Mouse (Mus musculus): Measurements from ENCODE around the gene Myo18b. TPM values are rescaled to one million over a fixed set of nuclear protein-coding genes. Genes with fewer than 3 reads are reported as not detected.

Myo18b gene
- polyA plus RNA-seq, 1 experiment: 36.8 TPM

DNA sequence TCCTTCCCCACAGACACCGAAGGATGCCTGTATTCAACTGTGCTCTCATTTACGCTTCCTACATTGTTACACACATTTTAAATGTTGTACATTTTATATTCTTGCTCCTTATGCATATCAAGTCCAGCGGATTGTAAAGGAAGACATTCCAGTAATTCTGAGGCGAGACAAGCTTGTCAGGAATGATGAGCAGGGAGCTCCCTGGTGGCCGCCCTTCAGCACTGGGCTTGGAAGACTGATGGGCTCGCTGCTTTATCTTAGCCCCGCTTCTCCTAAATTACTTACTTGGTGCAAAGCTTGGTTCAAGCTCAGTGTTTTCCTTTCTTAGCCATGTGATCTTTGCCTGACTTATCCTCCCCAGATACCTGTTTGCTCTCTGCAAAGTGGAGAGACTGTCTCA is 223.7 kb downstream of the Myo18b start:
- H3K27me3 ChIP-seq (ENCODE audit: control insufficient read depth, insufficient read depth, low read length): no peaks in the 10 kb centered on the region
- H3K4me3 ChIP-seq (ENCODE audit: control insufficient read depth, low read depth, low read length): no peak overlapping the region

DNA sequence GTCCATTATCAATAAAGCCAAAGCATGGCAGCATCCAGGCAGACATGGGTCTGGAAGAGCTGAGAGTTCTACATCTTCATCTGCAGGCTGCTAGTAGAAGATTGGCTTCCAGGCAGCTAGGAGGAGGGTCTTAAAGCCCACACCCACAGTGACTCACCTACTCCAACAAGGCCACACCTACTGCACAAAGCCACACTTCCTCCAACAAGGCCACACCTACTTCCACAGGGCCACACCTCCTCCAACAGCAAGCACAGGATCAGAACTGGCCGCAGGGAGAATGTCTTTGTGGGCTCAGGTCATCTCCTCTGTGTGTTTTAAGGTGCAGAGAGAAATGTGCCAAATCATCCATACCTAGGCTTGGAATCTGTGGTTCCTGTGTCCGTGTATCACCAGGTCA is 224.2 kb downstream of the Myo18b start:
- TF ChIP-seq CTCF (IDR thresholded peaks at IDR 0.05; ENCODE audit: control insufficient read depth, insufficient read depth, insufficient replicate concordance, low read depth, low read length): no peak
- no peak for TF ChIP-seq POLR2A (IDR thresholded peaks at IDR 0.05; ENCODE audit: control insufficient read depth, low read depth, low read length)
- H3K4me1 ChIP-seq (ENCODE audit: control insufficient read depth, insufficient read depth, low read length): no peaks in the 10 kb centered on the region
- H3K27ac ChIP-seq (ENCODE audit: control insufficient read depth, insufficient read depth, low read depth, low read length): no peak overlapping the region
- no peak overlapping the region for H3K4me3 ChIP-seq (ENCODE audit: control insufficient read depth, low read depth, low read length)
- H3K36me3 ChIP-seq (ENCODE audit: control insufficient read depth, insufficient read depth, low read length): no peaks in the 10 kb centered on the region
- H3K27me3 ChIP-seq (ENCODE audit: control insufficient read depth, insufficient read depth, low read length): no peaks in the 10 kb centered on the region

More for the DNA sequence above, 223.7 kb downstream of the Myo18b start:
- no peak for TF ChIP-seq POLR2A (IDR thresholded peaks at IDR 0.05; ENCODE audit: control insufficient read depth, low read depth, low read length)
- no peak for TF ChIP-seq CTCF (IDR thresholded peaks at IDR 0.05; ENCODE audit: control insufficient read depth, insufficient read depth, insufficient replicate concordance, low read depth, low read length)
- H3K27ac ChIP-seq (ENCODE audit: control insufficient read depth, insufficient read depth, low read depth, low read length): no peak overlapping the region
- no peaks in the 10 kb centered on the region for H3K4me1 ChIP-seq (ENCODE audit: control insufficient read depth, insufficient read depth, low read length)
- no peaks in the 10 kb centered on the region for H3K36me3 ChIP-seq (ENCODE audit: control insufficient read depth, insufficient read depth, low read length)

DNA sequence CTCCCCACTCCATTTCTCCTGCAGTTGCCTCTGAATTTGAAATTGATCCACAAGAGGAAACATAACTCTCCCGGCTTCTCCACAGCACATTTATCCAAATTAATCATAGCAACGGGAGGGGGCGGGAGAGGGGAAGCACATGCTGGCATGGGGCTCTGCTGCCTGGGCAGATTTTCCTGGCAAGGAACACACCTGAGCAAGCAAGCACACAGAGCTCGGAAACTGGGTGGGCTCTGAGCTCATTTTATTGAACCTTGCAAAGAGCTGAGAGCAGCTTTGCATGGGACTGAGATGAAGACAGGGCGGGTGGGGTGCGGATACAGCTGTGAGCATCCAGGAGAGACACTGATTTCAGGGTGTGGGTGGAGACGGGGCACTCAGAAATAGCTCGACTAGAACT is 229.0 kb downstream of the Myo18b start:
- TF ChIP-seq POLR2A (IDR thresholded peaks at IDR 0.05; ENCODE audit: control insufficient read depth, low read depth, low read length) (no peak), CTCF (IDR thresholded peaks at IDR 0.05; ENCODE audit: control insufficient read depth, insufficient read depth, insufficient replicate concordance, low read depth, low read length) (no peak)

DNA sequence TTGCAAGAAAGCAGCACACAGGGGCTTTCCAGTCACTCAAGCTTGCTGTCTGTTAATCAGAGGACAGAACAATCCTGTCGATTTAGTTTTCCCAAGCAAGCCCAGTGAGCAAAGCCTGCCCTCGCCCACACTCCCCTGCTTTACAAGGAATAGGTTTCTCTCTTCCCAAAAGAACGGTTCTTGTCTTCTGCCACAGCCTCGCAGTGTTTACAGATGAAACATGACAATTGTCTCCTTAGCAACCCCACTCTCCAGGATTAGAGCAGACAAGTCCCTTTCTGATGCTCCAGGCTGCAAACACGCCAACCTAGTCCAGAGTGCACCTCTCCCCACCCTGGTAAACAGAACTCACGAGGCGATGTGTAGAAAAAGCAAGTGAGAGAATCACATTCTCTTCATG is 230.5 kb downstream of the Myo18b start:
- no peak for TF ChIP-seq CTCF (IDR thresholded peaks at IDR 0.05; ENCODE audit: control insufficient read depth, insufficient read depth, insufficient replicate concordance, low read depth, low read length)
- no peak for TF ChIP-seq POLR2A (IDR thresholded peaks at IDR 0.05; ENCODE audit: control insufficient read depth, low read depth, low read length)
- H3K4me1 ChIP-seq (ENCODE audit: control insufficient read depth, insufficient read depth, low read length): no peaks in the 10 kb centered on the region
- H3K36me3 ChIP-seq (ENCODE audit: control insufficient read depth, insufficient read depth, low read length): no peaks in the 10 kb centered on the region
- no peak overlapping the region for H3K4me3 ChIP-seq (ENCODE audit: control insufficient read depth, low read depth, low read length)
- no peak overlapping the region for H3K27ac ChIP-seq (ENCODE audit: control insufficient read depth, insufficient read depth, low read depth, low read length)
- no peaks in the 10 kb centered on the region for H3K27me3 ChIP-seq (ENCODE audit: control insufficient read depth, insufficient read depth, low read length)

More for the DNA sequence above, 229.0 kb downstream of the Myo18b start:
- no peaks in the 10 kb centered on the region for H3K36me3 ChIP-seq (ENCODE audit: control insufficient read depth, insufficient read depth, low read length)
- no peaks in the 10 kb centered on the region for H3K27me3 ChIP-seq (ENCODE audit: control insufficient read depth, insufficient read depth, low read length)
- H3K4me3 ChIP-seq (ENCODE audit: control insufficient read depth, low read depth, low read length): no peak overlapping the region
- no peak overlapping the region for H3K27ac ChIP-seq (ENCODE audit: control insufficient read depth, insufficient read depth, low read depth, low read length)
- H3K4me1 ChIP-seq (ENCODE audit: control insufficient read depth, insufficient read depth, low read length): no peaks in the 10 kb centered on the region

DNA sequence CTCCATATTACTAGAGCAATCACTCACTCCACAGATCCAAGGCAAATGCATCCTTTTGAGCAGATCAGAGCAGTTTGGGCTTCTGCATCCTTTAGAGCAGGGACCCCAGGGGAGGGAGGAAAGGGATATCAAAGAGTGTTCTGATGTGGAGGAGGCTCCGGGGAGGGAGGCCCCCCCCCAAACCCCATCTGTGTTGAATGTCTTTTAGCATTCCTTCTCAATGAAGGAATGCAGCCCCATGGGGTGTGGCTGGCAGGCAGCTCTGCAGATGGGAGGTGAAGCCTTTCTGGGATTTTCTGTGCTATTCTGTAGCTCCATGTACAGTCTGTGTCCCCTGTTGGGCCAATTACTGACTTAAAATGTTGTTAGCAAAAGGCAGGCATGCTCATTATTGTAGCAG is 232.5 kb downstream of the Myo18b start:
- Histone ChIP-seq H3K27me3 (ENCODE audit: control insufficient read depth, insufficient read depth, low read length) (no peaks in the 10 kb centered on the region), H3K27ac (ENCODE audit: control insufficient read depth, insufficient read depth, low read depth, low read length) (no peak overlapping the region)
- TF ChIP-seq CTCF (IDR thresholded peaks at IDR 0.05; ENCODE audit: control insufficient read depth, insufficient read depth, insufficient replicate concordance, low read depth, low read length): no peak
- no peak for TF ChIP-seq POLR2A (IDR thresholded peaks at IDR 0.05; ENCODE audit: control insufficient read depth, low read depth, low read length)

DNA sequence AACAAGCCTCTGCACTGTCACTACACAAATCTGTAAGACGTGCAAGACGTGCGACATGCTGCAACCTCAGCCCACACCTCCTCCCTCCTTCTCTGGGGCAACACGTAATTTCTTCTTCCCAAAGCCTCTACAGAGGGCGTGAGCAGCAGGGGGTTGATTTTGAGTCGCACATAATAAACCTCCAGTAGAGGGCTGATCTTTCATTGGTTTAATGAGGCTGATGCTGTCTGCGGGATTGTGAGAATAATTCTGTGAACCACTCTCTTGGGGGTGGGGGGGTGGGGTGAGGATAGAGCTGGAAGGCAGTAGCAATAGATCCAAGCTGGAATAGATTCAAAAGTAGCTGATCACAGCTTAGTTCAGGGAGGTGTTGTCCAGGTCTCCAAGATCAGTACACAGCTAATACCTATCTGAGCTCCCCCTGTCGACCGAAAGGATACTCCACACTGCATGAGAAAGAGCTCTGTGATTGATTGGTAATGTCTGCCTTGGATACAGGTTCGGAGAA is 235.2 kb downstream of the Myo18b start:
- TF ChIP-seq POLR2A (IDR thresholded peaks at IDR 0.05; ENCODE audit: control insufficient read depth, low read depth, low read length): no peak
- TF ChIP-seq CTCF (IDR thresholded peaks at IDR 0.05; ENCODE audit: control insufficient read depth, insufficient read depth, insufficient replicate concordance, low read depth, low read length): no peak
- Histone ChIP-seq H3K36me3 (ENCODE audit: control insufficient read depth, insufficient read depth, low read length) (no peaks in the 10 kb centered on the region), H3K27ac (ENCODE audit: control insufficient read depth, insufficient read depth, low read depth, low read length) (no peak overlapping the region), H3K4me1 (ENCODE audit: control insufficient read depth, insufficient read depth, low read length) (peaks cover 4% of the 10 kb centered on the region; the same call in 1 of the 2 replicates), H3K27me3 (ENCODE audit: control insufficient read depth, insufficient read depth, low read length) (no peaks in the 10 kb centered on the region; the same call in 1 of the 2 replicates), H3K4me3 (ENCODE audit: control insufficient read depth, low read depth, low read length) (no peak overlapping the region)

More for the DNA sequence above, 232.5 kb downstream of the Myo18b start:
- no peak overlapping the region for H3K4me3 ChIP-seq (ENCODE audit: control insufficient read depth, low read depth, low read length)
- H3K4me1 ChIP-seq (ENCODE audit: control insufficient read depth, insufficient read depth, low read length): no peaks in the 10 kb centered on the region
- H3K36me3 ChIP-seq (ENCODE audit: control insufficient read depth, insufficient read depth, low read length): no peaks in the 10 kb centered on the region

DNA sequence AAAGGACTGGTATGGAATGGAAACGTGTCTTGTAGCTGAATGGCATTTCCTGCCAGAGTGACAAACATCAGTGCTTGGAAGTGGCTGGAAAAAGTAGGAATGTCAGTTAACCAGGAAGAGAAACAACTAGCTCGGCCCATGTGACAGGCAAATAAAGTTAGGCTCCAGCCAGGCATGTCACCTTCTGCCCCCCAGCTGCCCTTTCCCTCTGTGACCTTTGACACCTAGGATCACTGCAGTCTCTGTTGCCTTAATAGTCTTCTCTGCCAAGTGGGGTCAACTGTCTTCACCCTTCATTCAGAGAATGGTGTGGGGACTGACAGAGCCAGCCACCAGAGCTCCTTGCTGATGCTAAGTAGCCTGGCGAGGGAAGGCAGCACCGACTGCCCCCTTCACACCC is 236.9 kb downstream of the Myo18b start:
- Histone ChIP-seq H3K27me3 (ENCODE audit: control insufficient read depth, insufficient read depth, low read length) (no peaks in the 10 kb centered on the region; the same call in 1 of the 2 replicates), H3K36me3 (ENCODE audit: control insufficient read depth, insufficient read depth, low read length) (no peaks in the 10 kb centered on the region), H3K4me3 (ENCODE audit: control insufficient read depth, low read depth, low read length) (no peak overlapping the region), H3K4me1 (ENCODE audit: control insufficient read depth, insufficient read depth, low read length) (peaks cover 8% of the 10 kb centered on the region; the same call in 1 of the 2 replicates), H3K27ac (ENCODE audit: control insufficient read depth, insufficient read depth, low read depth, low read length) (no peak overlapping the region)
- TF ChIP-seq CTCF (IDR thresholded peaks at IDR 0.05; ENCODE audit: control insufficient read depth, insufficient read depth, insufficient replicate concordance, low read depth, low read length): no peak
- no peak for TF ChIP-seq POLR2A (IDR thresholded peaks at IDR 0.05; ENCODE audit: control insufficient read depth, low read depth, low read length)
